Mouse (Mus musculus): ENCODE measurements at regions not wholly inside any gene's neighbourhood (a gene's known extent, or its start where the extent isn't known, plus 50 kb on each side); places are given as distances from the start of the nearest gene placed in this dataset.

DNA sequence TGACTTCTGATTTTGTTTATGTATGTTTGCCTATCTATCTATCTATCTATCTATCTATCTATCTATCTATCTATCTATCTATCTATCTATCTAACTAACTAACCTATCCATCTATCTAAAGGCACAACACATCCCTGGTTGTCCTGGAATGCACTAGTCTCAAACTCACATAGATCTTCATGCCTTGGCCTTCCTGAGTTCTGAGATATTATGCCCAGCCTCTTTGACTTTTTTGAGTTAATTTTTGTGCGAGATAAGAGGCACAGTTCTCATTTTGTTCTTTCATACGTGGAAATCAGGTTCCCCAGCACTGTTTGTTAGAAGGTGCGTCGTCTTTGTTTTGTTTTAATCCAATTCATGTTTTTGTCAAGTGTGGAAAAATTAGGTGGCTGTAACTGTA, 142.1 kb upstream of the Marcks start:
- no peaks in the 10 kb centered on the region for H3K36me3 ChIP-seq

DNA sequence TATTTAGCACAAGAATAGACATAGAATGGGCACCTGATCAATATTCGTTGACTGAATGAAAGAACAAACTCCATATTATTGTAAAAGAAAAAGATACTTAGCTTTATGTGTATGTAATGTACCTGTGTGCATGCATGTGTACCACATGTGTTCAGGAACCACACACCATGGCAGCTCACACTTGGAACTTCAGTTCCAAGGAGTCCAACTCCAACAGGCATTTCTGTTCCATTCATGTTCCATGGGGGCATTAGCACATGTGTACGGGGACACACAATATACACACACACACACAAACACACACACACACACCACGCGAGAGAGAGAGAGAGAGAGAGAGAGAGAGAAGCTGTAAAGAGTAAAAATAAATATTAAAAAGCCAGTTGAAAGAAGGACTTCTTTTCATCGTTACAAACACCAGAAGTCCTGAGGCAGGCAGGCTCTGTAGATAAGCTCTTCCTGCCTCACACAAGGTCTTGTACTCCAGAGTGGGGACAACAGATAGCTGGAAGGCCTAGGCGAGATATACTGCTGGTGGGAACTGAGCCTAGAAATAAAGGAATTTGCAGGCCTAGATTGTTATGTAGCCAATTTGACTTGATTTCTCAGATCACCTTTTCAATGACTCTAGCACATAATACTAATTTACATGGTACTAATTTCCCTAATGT, 141.6 kb upstream of the Marcks start:
- 35% methylated on average over 6 of the region's 6 CpGs for WGBS
- H3K27me3 ChIP-seq, result no peaks in the 10 kb centered on the region
- H3K4me1 ChIP-seq (replicated peaks), result peaks cover 5% of the 10 kb centered on the region
- H3K9me3 ChIP-seq (replicated peaks), result no peaks in the 10 kb centered on the region
- no peak overlapping the region for H3K4me2 ChIP-seq
- H3K9ac ChIP-seq, result no peak overlapping the region
- peak overlapping the region; percentile 63 for H3K27ac ChIP-seq
- H3K4me3 ChIP-seq, result no peak overlapping the region
- ATAC-seq (replicated peaks; ENCODE audit: insufficient number of reproducible peaks, insufficient read depth, low FRiP score, low read depth), result peak; percentile 74; the same call in 1 of the 2 replicates
- no peaks in the 10 kb centered on the region for H3K36me3 ChIP-seq

More for the DNA sequence above, 142.1 kb upstream of the Marcks start:
- Histone ChIP-seq H3K9ac (no peak overlapping the region), H3K27ac (no peak overlapping the region), H3K4me2 (no peak overlapping the region), H3K9me3 (replicated peaks) (no peaks in the 10 kb centered on the region), H3K27me3 (no peaks in the 10 kb centered on the region), H3K4me1 (replicated peaks) (peaks cover 5% of the 10 kb centered on the region), H3K4me3 (no peak overlapping the region)
- WGBS, result 78% methylated on average over 4 of the region's 4 CpGs
- no peak for ATAC-seq (replicated peaks; ENCODE audit: insufficient number of reproducible peaks, insufficient read depth, low FRiP score, low read depth)

DNA sequence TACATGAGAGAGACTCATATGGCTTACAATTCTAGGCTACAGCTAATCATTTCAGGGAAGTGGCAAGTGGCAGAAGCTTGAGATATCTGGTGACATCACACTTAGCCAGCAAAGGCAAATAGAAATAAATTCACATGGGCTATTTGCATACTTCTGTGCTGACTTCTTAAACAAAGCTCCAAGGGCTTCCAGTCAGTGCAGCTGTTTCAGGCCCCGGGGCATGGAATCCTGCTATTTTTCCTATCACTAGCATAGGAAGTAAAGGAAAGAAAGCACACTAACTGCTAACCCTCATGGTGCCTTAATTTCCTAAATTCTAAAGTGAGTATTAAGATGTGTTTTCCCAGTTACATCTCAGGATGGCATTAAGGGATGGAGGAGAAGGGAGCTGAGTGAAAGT, 140.6 kb upstream of the Marcks start:
- H3K9ac ChIP-seq, result no peak overlapping the region
- H3K4me3 ChIP-seq, result no peak overlapping the region
- ATAC-seq (replicated peaks; ENCODE audit: insufficient number of reproducible peaks, insufficient read depth, low FRiP score, low read depth), result no peak
- 47% methylated on average over 1 of the region's 1 CpGs for WGBS
- H3K9me3 ChIP-seq (replicated peaks), result no peaks in the 10 kb centered on the region
- peaks cover 5% of the 10 kb centered on the region for H3K4me1 ChIP-seq (replicated peaks)
- no peak overlapping the region for H3K27ac ChIP-seq
- H3K4me2 ChIP-seq, result no peak overlapping the region
- no peaks in the 10 kb centered on the region for H3K27me3 ChIP-seq
- no peaks in the 10 kb centered on the region for H3K36me3 ChIP-seq

DNA sequence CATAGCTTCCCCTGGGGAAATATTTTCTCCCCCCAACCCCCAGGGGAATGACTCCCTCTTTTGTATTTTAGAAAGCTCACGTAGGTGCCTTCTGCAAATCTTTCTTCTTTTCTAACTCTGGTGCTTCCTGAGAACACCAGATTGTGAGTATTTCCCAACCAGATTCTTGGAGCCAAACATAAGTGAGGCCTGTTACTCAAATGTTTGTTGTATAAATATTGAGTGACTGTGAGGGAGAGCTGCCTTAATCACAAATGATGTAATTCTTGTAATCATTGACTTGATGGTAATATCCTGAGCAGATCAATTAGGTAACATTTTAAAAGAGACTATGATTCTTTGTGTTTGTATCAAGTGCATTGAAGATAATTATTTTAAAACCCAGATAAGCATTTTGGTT, 137.1 kb upstream of the Marcks start:
- ATAC-seq (replicated peaks; ENCODE audit: insufficient number of reproducible peaks, insufficient read depth, low FRiP score, low read depth), result no peak
- H3K4me3 ChIP-seq, result no peak overlapping the region
- H3K36me3 ChIP-seq, result no peaks in the 10 kb centered on the region
- no peak overlapping the region for H3K9ac ChIP-seq
- peaks cover 5% of the 10 kb centered on the region for H3K4me1 ChIP-seq (replicated peaks)
- no peak overlapping the region for H3K4me2 ChIP-seq
- H3K27me3 ChIP-seq, result no peaks in the 10 kb centered on the region
- H3K27ac ChIP-seq, result no peak overlapping the region
- no peaks in the 10 kb centered on the region for H3K9me3 ChIP-seq (replicated peaks)
- WGBS, result 76% methylated on average over 1 of the region's 1 CpGs

DNA sequence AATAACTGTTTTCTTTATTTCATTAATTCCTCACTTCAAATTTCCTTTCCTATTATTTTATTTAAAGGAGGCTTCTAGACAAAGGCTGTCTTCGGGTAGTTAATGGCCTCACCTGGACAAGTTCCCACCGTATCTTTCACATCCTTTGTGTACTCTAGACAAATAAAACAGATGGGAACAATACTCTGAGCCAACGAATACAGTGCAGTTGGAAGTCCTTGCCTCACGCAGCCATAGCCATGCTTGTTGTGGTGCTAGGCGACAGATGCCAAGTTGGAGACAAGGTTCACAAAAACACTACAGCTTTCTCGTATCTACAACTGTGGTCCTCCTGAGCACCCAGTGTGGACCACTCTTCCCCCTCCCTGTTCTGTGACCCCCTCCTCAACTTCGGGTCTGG, 136.6 kb upstream of the Marcks start:
- Histone ChIP-seq H3K9ac (no peak overlapping the region), H3K9me3 (replicated peaks) (no peaks in the 10 kb centered on the region), H3K4me2 (no peak overlapping the region), H3K36me3 (no peaks in the 10 kb centered on the region), H3K4me3 (no peak overlapping the region), H3K4me1 (replicated peaks) (peaks cover 2% of the 10 kb centered on the region), H3K27ac (no peak overlapping the region), H3K27me3 (no peaks in the 10 kb centered on the region)
- 72% methylated on average over 7 of the region's 7 CpGs for WGBS
- ATAC-seq (replicated peaks; ENCODE audit: insufficient number of reproducible peaks, insufficient read depth, low FRiP score, low read depth), result no peak

DNA sequence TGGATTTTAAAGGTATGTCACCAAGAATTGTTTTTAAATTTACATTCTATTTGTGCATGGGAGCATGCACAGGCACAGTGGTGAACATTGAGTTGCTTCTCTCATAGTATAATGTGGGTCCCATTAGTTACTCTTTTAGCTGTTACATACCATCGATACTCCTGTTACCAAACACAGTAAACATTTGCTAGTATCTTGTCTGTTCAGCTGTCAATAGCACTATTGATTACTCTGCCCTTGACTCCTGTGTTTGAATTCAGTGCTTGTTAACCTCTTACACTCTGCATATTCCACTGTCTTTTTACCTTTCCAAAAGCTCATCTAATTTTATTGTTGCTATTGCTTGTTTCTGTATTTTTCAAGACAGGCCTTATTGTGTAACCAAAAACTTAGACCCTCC, 133.2 kb upstream of the Marcks start:
- H3K36me3 ChIP-seq, result no peaks in the 10 kb centered on the region
- WGBS, result 91% methylated on average over 1 of the region's 1 CpGs
- H3K4me3 ChIP-seq, result no peak overlapping the region
- no peak for ATAC-seq (replicated peaks; ENCODE audit: insufficient number of reproducible peaks, insufficient read depth, low FRiP score, low read depth)
- no peak overlapping the region for H3K9ac ChIP-seq
- no peaks in the 10 kb centered on the region for H3K9me3 ChIP-seq (replicated peaks)
- no peak overlapping the region for H3K27ac ChIP-seq
- H3K27me3 ChIP-seq, result no peaks in the 10 kb centered on the region
- no peaks in the 10 kb centered on the region for H3K4me1 ChIP-seq (replicated peaks)
- no peak overlapping the region for H3K4me2 ChIP-seq

DNA sequence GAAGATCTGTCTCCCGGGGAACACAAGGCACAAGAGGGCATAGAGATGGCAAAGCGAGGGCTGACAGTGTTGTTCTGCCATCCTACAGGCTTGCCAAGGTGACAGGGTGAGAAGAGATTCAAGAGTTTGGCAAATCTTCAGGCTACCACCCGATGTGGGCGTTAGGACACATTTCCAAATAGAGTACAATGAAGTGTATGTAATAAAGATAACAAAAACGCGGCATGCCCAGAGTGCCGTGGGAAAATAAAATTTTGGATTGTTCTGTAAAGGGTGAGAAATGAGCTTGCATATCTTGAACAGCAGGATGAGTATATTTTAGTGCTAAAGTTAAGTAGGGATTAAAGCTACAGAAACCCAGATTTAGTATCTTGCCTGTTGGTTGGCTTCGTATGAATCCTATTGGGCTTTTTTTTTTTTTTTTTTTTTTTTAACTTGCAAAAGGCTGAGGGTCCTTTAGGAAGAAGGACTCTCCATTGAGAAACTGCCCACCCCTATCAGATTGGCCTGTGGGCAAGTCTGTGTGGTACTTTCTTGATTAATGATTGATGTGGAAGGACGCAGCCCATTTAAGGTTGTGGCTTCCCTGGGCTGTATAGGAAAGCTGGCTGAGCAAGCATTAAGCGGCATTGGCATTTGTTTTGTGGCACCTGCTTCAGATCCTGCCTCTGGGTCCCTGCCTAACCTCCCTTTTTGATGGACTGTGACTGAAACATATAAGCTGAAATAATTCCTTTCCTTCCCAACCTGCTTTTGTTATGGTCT, 131.7 kb upstream of the Marcks start:
- Histone ChIP-seq H3K27me3 (no peaks in the 10 kb centered on the region), H3K4me1 (replicated peaks) (no peaks in the 10 kb centered on the region), H3K27ac (no peak overlapping the region), H3K9ac (no peak overlapping the region), H3K4me2 (no peak overlapping the region), H3K4me3 (no peak overlapping the region), H3K36me3 (no peaks in the 10 kb centered on the region), H3K9me3 (replicated peaks) (no peaks in the 10 kb centered on the region)
- no peak for ATAC-seq (replicated peaks; ENCODE audit: insufficient number of reproducible peaks, insufficient read depth, low FRiP score, low read depth)
- 68% methylated on average over 10 of the region's 10 CpGs for WGBS

DNA sequence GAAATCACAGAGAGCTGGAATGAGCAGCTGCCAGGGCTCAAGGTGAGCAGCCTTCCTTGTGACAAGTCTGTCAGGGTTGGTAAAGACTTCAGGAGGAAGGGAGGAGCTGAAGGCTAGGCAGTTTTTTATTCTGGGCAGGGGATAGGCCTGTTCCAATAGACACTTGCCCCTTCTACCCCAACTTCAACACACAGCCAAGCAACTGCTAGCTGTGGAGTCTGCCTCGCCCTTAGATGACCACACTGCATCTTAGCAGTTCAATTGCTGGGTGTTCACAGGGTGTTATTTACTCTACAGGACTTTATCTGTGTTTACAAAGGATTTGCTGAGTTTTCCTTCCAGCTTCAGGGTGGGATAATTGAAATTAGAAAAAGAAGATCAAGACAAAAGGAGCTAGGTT, 128.2 kb upstream of the Marcks start:
- no peaks in the 10 kb centered on the region for H3K9me3 ChIP-seq (replicated peaks)
- no peaks in the 10 kb centered on the region for H3K4me1 ChIP-seq (replicated peaks)
- no peak overlapping the region for H3K4me2 ChIP-seq
- no peak overlapping the region for H3K4me3 ChIP-seq
- H3K27me3 ChIP-seq, result no peaks in the 10 kb centered on the region
- H3K27ac ChIP-seq, result no peak overlapping the region
- WGBS, result 76% methylated on average over 1 of the region's 1 CpGs
- H3K36me3 ChIP-seq, result no peaks in the 10 kb centered on the region
- ATAC-seq (replicated peaks; ENCODE audit: insufficient number of reproducible peaks, insufficient read depth, low FRiP score, low read depth), result no peak
- H3K9ac ChIP-seq, result no peak overlapping the region

DNA sequence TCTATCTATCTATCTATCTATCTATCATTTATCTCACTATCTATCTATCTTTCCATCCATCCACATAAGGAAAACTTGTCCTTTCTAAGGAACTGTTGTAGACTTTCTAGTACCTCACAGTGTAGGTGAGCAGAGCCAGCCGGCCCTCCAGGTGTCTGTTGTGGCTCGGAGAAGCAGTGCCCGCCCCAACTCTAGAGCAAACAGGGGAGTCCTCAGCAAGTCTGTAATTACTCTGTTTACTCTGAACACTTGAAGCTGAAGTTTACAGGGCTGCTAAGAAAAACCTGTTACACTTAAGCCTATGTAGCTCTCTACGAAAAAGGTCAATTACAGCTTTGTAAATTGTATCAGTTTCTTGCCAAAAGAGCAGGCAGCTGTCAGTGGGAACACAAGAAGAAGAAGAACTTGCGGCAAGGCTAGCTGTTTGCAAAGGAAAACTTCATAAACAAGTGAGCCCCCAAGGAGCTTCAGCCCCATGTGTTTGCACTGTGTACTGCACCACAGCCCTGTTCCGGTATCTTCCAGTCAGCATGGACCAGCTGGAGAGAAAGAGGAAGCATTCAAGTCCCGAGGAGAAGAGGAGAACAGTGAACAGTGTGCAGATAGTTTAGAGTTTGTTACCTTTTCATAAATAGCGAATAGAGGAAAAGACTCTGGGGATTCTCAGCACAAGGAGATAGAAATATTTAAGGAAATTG, 122.2 kb upstream of the Marcks start:
- H3K4me1 ChIP-seq (replicated peaks), result no peaks in the 10 kb centered on the region
- H3K9ac ChIP-seq, result no peak overlapping the region
- no peaks in the 10 kb centered on the region for H3K36me3 ChIP-seq
- H3K4me2 ChIP-seq, result no peak overlapping the region
- H3K27me3 ChIP-seq, result no peaks in the 10 kb centered on the region
- 72% methylated on average over 8 of the region's 8 CpGs for WGBS
- no peak overlapping the region for H3K27ac ChIP-seq
- ATAC-seq (replicated peaks; ENCODE audit: insufficient number of reproducible peaks, insufficient read depth, low FRiP score, low read depth), result no peak
- no peak overlapping the region for H3K4me3 ChIP-seq
- H3K9me3 ChIP-seq (replicated peaks), result no peaks in the 10 kb centered on the region

DNA sequence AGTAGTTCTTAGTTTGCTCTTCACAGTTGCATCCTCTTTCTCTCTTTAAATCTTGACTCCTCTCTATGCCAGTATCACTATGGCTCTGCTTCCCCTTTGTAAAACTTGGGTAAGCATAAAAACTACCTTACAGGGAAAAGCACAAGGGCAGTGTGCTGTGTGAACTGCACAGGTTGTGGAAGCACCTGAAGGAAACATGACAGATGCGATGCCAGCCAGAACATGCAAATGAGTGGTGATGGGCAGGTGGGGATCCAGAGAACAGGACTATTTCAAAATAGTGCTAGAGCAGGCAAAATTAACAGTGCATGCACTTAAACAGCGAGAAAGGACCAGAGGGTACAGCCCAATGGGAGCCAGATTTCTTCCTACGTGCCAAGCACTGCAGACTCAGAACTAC, 120.5 kb upstream of the Marcks start:
- Histone ChIP-seq H3K4me1 (replicated peaks) (no peaks in the 10 kb centered on the region), H3K9me3 (replicated peaks) (no peaks in the 10 kb centered on the region), H3K27ac (no peak overlapping the region), H3K4me2 (no peak overlapping the region), H3K27me3 (no peaks in the 10 kb centered on the region), H3K9ac (no peak overlapping the region), H3K36me3 (no peaks in the 10 kb centered on the region), H3K4me3 (no peak overlapping the region)
- no peak for ATAC-seq (replicated peaks; ENCODE audit: insufficient number of reproducible peaks, insufficient read depth, low FRiP score, low read depth)
- WGBS, result 86% methylated on average over 3 of the region's 3 CpGs

DNA sequence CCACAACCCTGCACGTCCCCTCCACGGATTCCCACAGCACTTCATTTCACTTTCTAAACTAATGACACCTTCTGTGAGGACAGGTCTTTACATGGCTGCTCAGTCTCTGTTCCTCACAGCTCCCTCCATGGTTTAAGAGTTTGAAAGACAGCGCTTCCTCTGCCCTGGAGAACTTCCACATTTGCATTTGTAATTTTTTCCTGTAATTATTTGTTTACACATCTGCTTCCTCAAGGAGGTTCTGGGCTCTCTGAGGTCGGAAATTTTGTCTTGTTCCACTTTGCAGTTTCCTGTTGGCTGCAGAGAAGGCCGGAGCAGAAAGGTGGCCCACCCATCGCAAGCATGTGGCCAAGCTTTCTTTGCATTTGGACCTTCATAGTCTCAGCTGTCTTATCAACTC, 118.8 kb upstream of the Marcks start:
- no peaks in the 10 kb centered on the region for H3K9me3 ChIP-seq (replicated peaks)

More for the DNA sequence above, 118.8 kb upstream of the Marcks start:
- WGBS, result 63% methylated on average over 6 of the region's 6 CpGs
- Histone ChIP-seq H3K27ac (no peak overlapping the region), H3K4me3 (no peak overlapping the region), H3K4me2 (no peak overlapping the region), H3K27me3 (no peaks in the 10 kb centered on the region), H3K36me3 (no peaks in the 10 kb centered on the region), H3K9ac (no peak overlapping the region), H3K4me1 (replicated peaks) (no peaks in the 10 kb centered on the region)
- no peak for ATAC-seq (replicated peaks; ENCODE audit: insufficient number of reproducible peaks, insufficient read depth, low FRiP score, low read depth)
